Mouse (Mus musculus): Measurements from ENCODE around the gene Adamtsl5.

GRCm38 (mm10) chr10:80299301-80299700 is 48.9 kb downstream of the Adamtsl5 start:
- TF ChIP-seq POLR2A (IDR thresholded peaks at IDR 0.05; ENCODE audit: borderline replicate concordance, low read depth, low read length), result no peak
- no peak for TF ChIP-seq CTCF (IDR thresholded peaks at IDR 0.05; ENCODE audit: low read depth, low read length)
